Mouse (Mus musculus) MEL (cell line): ENCODE results near the gene Ctsw.

Experiments
- BHLHE40 ChIP-seq: IDR thresholded peaks from 2 replicates; pipeline ENCODE4 v1.6.1; 2012; ENCODE audit warnings: low read depth, mild to moderate bottlenecking, inconsistent platforms, low read length, improper control_type of control experiment, borderline replicate concordance
- CTCF ChIP-seq, 3 experiments: IDR thresholded peaks in 2 of 3; conservative IDR thresholded peaks in 1 of 3; 2 replicates each; pipeline ENCODE4 v1.5.1; 2011 to 2012; ENCODE audit warnings: low read length in 3 of 3, low read depth in 2 of 3, mild to moderate bottlenecking in 2 of 3, improper control_type of control experiment in 1 of 3, inconsistent platforms in 1 of 3, mixed read lengths in 1 of 3, moderate library complexity in 1 of 3; ENCODE audit not compliant: control insufficient read depth in 1 of 3, insufficient read depth in 1 of 3, poor library complexity in 1 of 3, severe bottlenecking in 1 of 3
- E2F4 ChIP-seq: IDR thresholded peaks from 2 replicates; pipeline ENCODE4 v1.6.1; 2011; ENCODE audit warnings: low read depth, low read length, improper control_type of control experiment, borderline replicate concordance
- ELF1 ChIP-seq: IDR thresholded peaks from 2 replicates; pipeline ENCODE4 v1.6.1; 2014; ENCODE audit warnings: low read depth, mild to moderate bottlenecking, inconsistent platforms, low read length, improper control_type of control experiment, moderate library complexity
- EP300 ChIP-seq, 2 experiments: IDR thresholded peaks; 2 replicates each; pipeline ENCODE4 v1.6.1; 2011; ENCODE audit warnings: improper control_type of control experiment in 2 of 2, low read length in 2 of 2, low read depth in 1 of 2, mild to moderate bottlenecking in 1 of 2
- ETS1 ChIP-seq: IDR thresholded peaks from 2 replicates; pipeline ENCODE4 v1.6.1; 2012; ENCODE audit warnings: low read depth, mild to moderate bottlenecking, inconsistent platforms, low read length, improper control_type of control experiment, moderate library complexity
- HCFC1 ChIP-seq: IDR thresholded peaks from 2 replicates; pipeline ENCODE4 v1.6.1; 2012; ENCODE audit warnings: low read depth, mild to moderate bottlenecking, inconsistent platforms, low read length, improper control_type of control experiment, moderate library complexity
- MXI1 ChIP-seq: IDR thresholded peaks from 2 replicates; pipeline ENCODE4 v1.6.1; 2011; ENCODE audit warnings: mild to moderate bottlenecking, low read depth, low read length, improper control_type of control experiment
- POLR2A ChIP-seq, 2 experiments: IDR thresholded peaks; 2 replicates each; pipeline ENCODE4 v1.6.1; 2011 to 2012; ENCODE audit warnings: low read length in 2 of 2, mild to moderate bottlenecking in 2 of 2, control low read depth in 1 of 2, improper control_type of control experiment in 1 of 2, low read depth in 1 of 2, moderate library complexity in 1 of 2; ENCODE audit not compliant: control insufficient read depth in 1 of 2, insufficient read depth in 1 of 2, poor library complexity in 1 of 2
- POLR2AphosphoS2 ChIP-seq: IDR thresholded peaks from 2 replicates; pipeline ENCODE4 v1.6.1; 2011; ENCODE audit warnings: low read length, improper control_type of control experiment
- RCOR1 ChIP-seq: IDR thresholded peaks from 2 replicates; pipeline ENCODE4 v1.6.1; 2012; ENCODE audit warnings: low read depth, mild to moderate bottlenecking, inconsistent platforms, low read length, improper control_type of control experiment
- TAL1 ChIP-seq: IDR thresholded peaks from 2 replicates; pipeline ENCODE4 v1.6.1; 2012; ENCODE audit warnings: mild to moderate bottlenecking, inconsistent platforms, low read length, moderate library complexity, mixed read lengths
- UBTF ChIP-seq: IDR thresholded peaks from 2 replicates; pipeline ENCODE4 v1.6.1; 2012; ENCODE audit warnings: low read depth, mild to moderate bottlenecking, inconsistent platforms, low read length, improper control_type of control experiment, moderate library complexity, borderline replicate concordance; ENCODE audit not compliant: insufficient read depth
- ZMIZ1 ChIP-seq: IDR thresholded peaks from 2 replicates; pipeline ENCODE4 v1.6.1; 2012; ENCODE audit warnings: low read depth, mild to moderate bottlenecking, inconsistent platforms, low read length, improper control_type of control experiment, moderate library complexity

DNA sequence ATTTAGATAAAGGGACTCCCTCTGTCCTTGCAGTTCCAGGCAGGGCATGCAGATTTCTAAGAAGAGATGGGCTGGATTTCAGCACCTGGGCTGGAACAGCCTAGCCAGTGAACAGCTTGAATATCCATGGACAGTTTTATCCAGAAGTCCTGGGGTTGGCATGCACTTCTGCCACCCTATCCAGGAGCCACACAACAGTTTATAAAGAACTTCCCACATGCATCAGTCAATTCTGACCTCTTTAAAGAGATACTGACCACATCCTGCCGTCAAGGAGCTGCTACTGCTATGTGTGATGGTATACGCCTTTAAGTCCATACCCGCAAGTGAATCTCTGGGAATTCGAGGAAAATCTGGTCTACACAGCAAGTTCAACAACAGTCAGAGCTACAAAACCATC, 39.1 kb downstream of the Ctsw start:
- TF ChIP-seq CTCF (IDR thresholded peaks at IDR 0.05 in 2 of 3, conservative IDR thresholded peaks at IDR 0.05 in 1 of 3; ENCODE audit: control insufficient read depth in 1 of 3, insufficient read depth in 1 of 3, low read depth in 2 of 3, low read length in 3 of 3, poor library complexity in 1 of 3, severe bottlenecking in 1 of 3) (no peak), MXI1 (no peak), E2F4 (no peak), POLR2AphosphoS2 (no peak), ZMIZ1 (no peak), BHLHE40 (no peak), RCOR1 (no peak), UBTF (no peak), ELF1 (no peak), EP300 (IDR thresholded peaks at IDR 0.05; ENCODE audit: low read depth in 1 of 2, low read length in 2 of 2) (no peak), POLR2A (IDR thresholded peaks at IDR 0.05; ENCODE audit: control insufficient read depth in 1 of 2, insufficient read depth in 1 of 2, low read depth in 1 of 2, low read length in 2 of 2, poor library complexity in 1 of 2) (no peak), ETS1 (no peak), TAL1 (no peak), HCFC1 (no peak)
